ENCODE assay signal across 13 mouse cellular contexts in the genomic region with DNA sequence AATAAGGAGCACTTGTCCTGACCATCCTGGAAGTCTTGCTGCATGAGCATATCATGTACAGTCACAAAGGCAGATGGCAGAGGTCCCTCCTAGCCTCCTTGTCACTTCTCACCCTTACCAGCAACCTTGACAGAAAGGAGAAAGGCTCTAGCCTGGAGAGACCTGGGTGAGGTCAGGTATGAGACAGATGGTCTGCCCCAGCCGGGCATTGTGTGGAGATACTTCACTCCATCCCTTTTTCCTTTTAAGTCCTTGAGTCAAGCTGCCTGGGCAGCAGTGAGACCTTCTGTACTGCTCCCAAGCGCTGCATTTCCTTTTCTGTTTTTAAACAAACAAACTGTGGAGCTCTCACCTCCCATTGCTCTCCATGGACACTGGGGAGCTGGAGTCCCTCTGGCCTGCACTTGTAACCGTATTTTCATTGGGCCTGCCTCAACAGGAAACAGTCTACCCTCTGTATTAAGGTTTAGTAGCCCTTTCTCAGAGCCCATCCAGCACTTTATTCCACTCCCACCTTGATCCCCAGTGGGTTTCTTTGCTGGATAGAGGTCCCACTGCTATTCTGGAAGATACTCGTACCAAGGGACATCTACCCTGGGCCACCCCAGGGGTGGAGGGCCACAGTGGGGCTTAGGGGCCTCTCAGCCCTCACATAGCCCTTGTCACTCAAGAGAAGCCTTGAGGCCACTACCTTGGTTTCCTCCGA. TPM values are rescaled to one million over a fixed set of nuclear protein-coding genes. Genes with fewer than 3 reads are reported as not detected.
DNase-seq lines count a peak whose midpoint lies in the region; ATAC-seq and TF ChIP-seq lines count a peak whose summit lies in the region.
"Had no signal": no experiment of that assay in that cellular context is flagged by ENCODE, and none has a peak within 500 bp of the region (broad histone marks: within the 10 kb centered on the region; RNA-seq: fewer than 3 reads in every experiment).

No protein-coding gene starts in this region.

- no peak for DNase-seq in kidney, adult 9 months
- DNase-seq in midbrain, embryonic 11.5 days (ENCODE audit: low spot score, missing footprints): peak; percentile 66
- DNase-seq in adrenal gland, adult 2 months: no peak
- DNase-seq in right cerebral cortex, adult 18-20 months: no peak
- DNase-seq: adrenal gland, postnatal 36 days; gastrocnemius, postnatal 36 days; heart, postnatal 14 days had no signal

- no peaks in the 10 kb centered on the region for H3K27me3 ChIP-seq in kidney, embryonic 14.5 days (ENCODE audit: control insufficient read depth, insufficient read depth, low read length)
- H3K27me3 ChIP-seq in midbrain, embryonic 11.5 days (ENCODE audit: control insufficient read depth, insufficient read depth, low read length): no peaks in the 10 kb centered on the region
- no peaks in the 10 kb centered on the region for H3K27me3 ChIP-seq in midbrain, embryonic 13.5 days
- no peaks in the 10 kb centered on the region for H3K27me3 ChIP-seq in intestine, postnatal 0 days (replicated peaks; ENCODE audit: control insufficient read depth, insufficient read depth, low read length)
- H3K27me3 ChIP-seq in stomach, embryonic 15.5 days (replicated peaks): no peaks in the 10 kb centered on the region
- H3K27me3 ChIP-seq: forebrain, embryonic 13.5 days had no signal

- no peak overlapping the region for H3K4me2 ChIP-seq in kidney, embryonic 14.5 days (replicated peaks; ENCODE audit: low read depth, low read length)
- H3K4me2 ChIP-seq in midbrain, embryonic 11.5 days: no peak overlapping the region
- no peak overlapping the region for H3K4me2 ChIP-seq in midbrain, embryonic 13.5 days (replicated peaks)
- H3K4me2 ChIP-seq in intestine, postnatal 0 days (replicated peaks; ENCODE audit: low read depth): no peak overlapping the region
- no peak overlapping the region for H3K4me2 ChIP-seq in stomach, embryonic 15.5 days
- H3K4me2 ChIP-seq: forebrain, embryonic 13.5 days had no signal

- no peak overlapping the region for H3K4me3 ChIP-seq in kidney, embryonic 14.5 days (ENCODE audit: low read length)
- no peak overlapping the region for H3K4me3 ChIP-seq in midbrain, embryonic 11.5 days (ENCODE audit: low read depth, low read length)
- H3K4me3 ChIP-seq in midbrain, embryonic 13.5 days (replicated peaks): no peak overlapping the region
- no peak overlapping the region for H3K4me3 ChIP-seq in intestine, postnatal 0 days (ENCODE audit: low read depth, low read length)
- H3K4me3 ChIP-seq in stomach, embryonic 15.5 days (replicated peaks): no peak overlapping the region
- H3K4me3 ChIP-seq: forebrain, embryonic 13.5 days had no signal

- ATAC-seq in kidney, embryonic 14.5 days (ENCODE audit: low FRiP score, low TSS enrichment): no peak
- ATAC-seq in midbrain, embryonic 11.5 days (ENCODE audit: low FRiP score): no peak
- ATAC-seq in midbrain, embryonic 13.5 days: no peak
- no peak for ATAC-seq in intestine, postnatal 0 days
- ATAC-seq in stomach, embryonic 15.5 days (ENCODE audit: insufficient read depth, low FRiP score, low read depth): no peak
- ATAC-seq: forebrain, embryonic 13.5 days had no signal

- 50% methylated on average over 5 of the region's 5 CpGs for WGBS in kidney, embryonic 14.5 days
- WGBS in midbrain, embryonic 11.5 days: 67% methylated on average over 5 of the region's 5 CpGs
- WGBS in midbrain, embryonic 13.5 days: 80% methylated on average over 5 of the region's 5 CpGs
- WGBS in intestine, postnatal 0 days: 52% methylated on average over 5 of the region's 5 CpGs
- 62% methylated on average over 5 of the region's 5 CpGs for WGBS in stomach, embryonic 15.5 days

- TF ChIP-seq CTCF in intestine, postnatal 0 days (IDR thresholded peaks at IDR 0.05; ENCODE audit: low read depth): no peak

- H3K36me3 ChIP-seq in kidney, embryonic 14.5 days (ENCODE audit: control insufficient read depth, insufficient read depth, low read length): peaks cover 75% of the 10 kb centered on the region
- H3K36me3 ChIP-seq in midbrain, embryonic 11.5 days (ENCODE audit: control insufficient read depth, insufficient read depth, low read length): peaks cover 25% of the 10 kb centered on the region
- peaks cover 97% of the 10 kb centered on the region for H3K36me3 ChIP-seq in midbrain, embryonic 13.5 days
- peaks cover 74% of the 10 kb centered on the region for H3K36me3 ChIP-seq in intestine, postnatal 0 days (ENCODE audit: control insufficient read depth, insufficient read depth)
- peaks cover 55% of the 10 kb centered on the region for H3K36me3 ChIP-seq in stomach, embryonic 15.5 days

- no peak overlapping the region for H3K9ac ChIP-seq in kidney, embryonic 14.5 days (ENCODE audit: low read depth, low read length)
- no peak overlapping the region for H3K9ac ChIP-seq in midbrain, embryonic 11.5 days (ENCODE audit: low read length)
- H3K9ac ChIP-seq in midbrain, embryonic 13.5 days (replicated peaks): no peak overlapping the region
- H3K9ac ChIP-seq in intestine, postnatal 0 days (ENCODE audit: low read depth, low read length): no peak overlapping the region
- no peak overlapping the region for H3K9ac ChIP-seq in stomach, embryonic 15.5 days

- H3K4me1 ChIP-seq in kidney, embryonic 14.5 days (ENCODE audit: control insufficient read depth, insufficient read depth, low read length): peaks cover 26% of the 10 kb centered on the region
- no peaks in the 10 kb centered on the region for H3K4me1 ChIP-seq in midbrain, embryonic 11.5 days (ENCODE audit: control insufficient read depth, insufficient read depth, low read length)
- H3K4me1 ChIP-seq in midbrain, embryonic 13.5 days (replicated peaks): no peaks in the 10 kb centered on the region
- H3K4me1 ChIP-seq in intestine, postnatal 0 days (replicated peaks; ENCODE audit: control insufficient read depth, insufficient read depth, low read length): peaks cover 21% of the 10 kb centered on the region
- peaks cover 33% of the 10 kb centered on the region for H3K4me1 ChIP-seq in stomach, embryonic 15.5 days
- H3K4me1 ChIP-seq: forebrain, embryonic 13.5 days had no signal

- no peaks in the 10 kb centered on the region for H3K9me3 ChIP-seq in kidney, embryonic 14.5 days (ENCODE audit: control insufficient read depth, low read length)
- H3K9me3 ChIP-seq in midbrain, embryonic 11.5 days (ENCODE audit: control insufficient read depth, low read length): no peaks in the 10 kb centered on the region
- H3K9me3 ChIP-seq in midbrain, embryonic 13.5 days: no peaks in the 10 kb centered on the region
- no peaks in the 10 kb centered on the region for H3K9me3 ChIP-seq in intestine, postnatal 0 days (ENCODE audit: control insufficient read depth)
- no peaks in the 10 kb centered on the region for H3K9me3 ChIP-seq in stomach, embryonic 15.5 days
- H3K9me3 ChIP-seq: forebrain, embryonic 13.5 days had no signal

- H3K27ac ChIP-seq in kidney, embryonic 14.5 days (ENCODE audit: low read depth, low read length): peak overlapping the region; percentile 84; the same call in 1 of the 2 replicates
- H3K27ac ChIP-seq in midbrain, embryonic 11.5 days (ENCODE audit: low read depth, low read length): no peak overlapping the region
- H3K27ac ChIP-seq in midbrain, embryonic 13.5 days: no peak overlapping the region
- H3K27ac ChIP-seq in intestine, postnatal 0 days (ENCODE audit: low read depth, low read length): peak overlapping the region; percentile 77
- peak overlapping the region; percentile 91 for H3K27ac ChIP-seq in stomach, embryonic 15.5 days
- H3K27ac ChIP-seq: forebrain, embryonic 13.5 days had no signal

RNA-seq across cellular contexts. Expression of gene Mgat3, which starts 15.4 kb away (rescaled TPM):
- polyA plus RNA-seq in kidney, embryonic 14.5 days (2014; fragmentation: Nextera tagmentation; extraction: Ambion mirVana): 3.6 and 6.1 TPM in 2 replicates
- polyA plus RNA-seq in midbrain, embryonic 11.5 days (2014; fragmentation: Nextera tagmentation; extraction: Ambion mirVana): 8.0 and 10.7 TPM in 2 replicates
- 11.4 and 12.3 TPM in 2 replicates for polyA plus RNA-seq in midbrain, embryonic 13.5 days (2015; fragmentation: Nextera tagmentation; extraction: Ambion mirVana)
- 12.2 and 13.1 TPM in 2 replicates for polyA plus RNA-seq in intestine, postnatal 0 days (2015; fragmentation: Nextera tagmentation; extraction: Ambion mirVana)
- 9.6 and 10.6 TPM in 2 replicates for polyA plus RNA-seq in stomach, embryonic 15.5 days (2015; fragmentation: Nextera tagmentation; extraction: Ambion mirVana)
- total RNA-seq in adrenal gland, adult 2 months (2021): 10 to 100 TPM in 1 of 2 experiments, 1 to 10 TPM in 1; 7.6 to 12.4 TPM
- polyA plus RNA-seq in adrenal gland, adult 2 months (2012; rRNA removed): 8.1 and 8.2 TPM in 2 replicates
- total RNA-seq: monocyte, adult 5-6 weeks had no signal

RNA-seq across cellular contexts. Expression of gene Tab1, which starts 25.2 kb away (rescaled TPM):
- polyA plus RNA-seq in kidney, embryonic 14.5 days (2014; fragmentation: Nextera tagmentation; extraction: Ambion mirVana): 25.3 and 35.2 TPM in 2 replicates
- polyA plus RNA-seq in midbrain, embryonic 11.5 days (2014; fragmentation: Nextera tagmentation; extraction: Ambion mirVana): 24.9 and 29.4 TPM in 2 replicates
- 41.1 and 43.0 TPM in 2 replicates for polyA plus RNA-seq in midbrain, embryonic 13.5 days (2015; fragmentation: Nextera tagmentation; extraction: Ambion mirVana)
- polyA plus RNA-seq in intestine, postnatal 0 days (2015; fragmentation: Nextera tagmentation; extraction: Ambion mirVana): 12.6 and 13.6 TPM in 2 replicates
- polyA plus RNA-seq in stomach, embryonic 15.5 days (2015; fragmentation: Nextera tagmentation; extraction: Ambion mirVana): 29.5 and 33.2 TPM in 2 replicates
- total RNA-seq in adrenal gland, adult 2 months (2021): 10 to 100 TPM; 11.4 to 23.2 TPM
- 19.6 and 23.4 TPM in 2 replicates for polyA plus RNA-seq in adrenal gland, adult 2 months (2012; rRNA removed)

Comparison
In these comparisons a context has a peak if more than half of its experiments do, and no peak if none do; other contexts are left out.
1. H3K27ac ChIP-seq: peak in kidney, embryonic 14.5 days (single experiment), intestine, postnatal 0 days (single experiment) and stomach, embryonic 15.5 days (single experiment); none in midbrain, embryonic 11.5 days (single experiment) and midbrain, embryonic 13.5 days (single experiment).